Mouse (Mus musculus): ENCODE results near the gene Gm16253. TPM values are rescaled to one million over a fixed set of nuclear protein-coding genes. Genes with fewer than 3 reads are reported as not detected.
A peak's percentile ranks its signal among the peaks of the same experiment; 100 is the strongest.

Gene Gm16253
- polyA plus RNA-seq, 1 experiment = not detected

GRCm38 (mm10) chr3:96555999-96556614 lies 20.7 kb upstream of the Gm16253 start:
- H3K4me1 ChIP-seq (replicated peaks; ENCODE audit: control insufficient read depth, insufficient read depth, low read length) = peaks cover 36% of the 10 kb centered on the region
- no peaks in the 10 kb centered on the region for H3K27me3 ChIP-seq (ENCODE audit: control insufficient read depth, insufficient read depth, low read length)
- H3K4me3 ChIP-seq (ENCODE audit: control insufficient read depth, insufficient read depth, low read length) = no peak overlapping the region
- peak overlapping the region; percentile 98 for H3K27ac ChIP-seq (ENCODE audit: control insufficient read depth, insufficient read depth, low read length)
- no peak for DNase-seq
- no peak for TF ChIP-seq POLR2A (IDR thresholded peaks at IDR 0.05; ENCODE audit: control insufficient read depth, extremely low read depth, insufficient read depth, low read length, poor library complexity)
- no peak for TF ChIP-seq CTCF (IDR thresholded peaks at IDR 0.05; ENCODE audit: borderline replicate concordance, control insufficient read depth, extremely low read depth, insufficient read depth, low read length, poor library complexity)
- 41% methylated on average over 15 of the region's 15 CpGs for WGBS
- H3K36me3 ChIP-seq (ENCODE audit: control insufficient read depth, insufficient read depth, low read length) = peaks cover 22% of the 10 kb centered on the region

GRCm38 (mm10) chr3:96556651-96557635 lies 19.8 kb upstream of the Gm16253 start:
- under 1% methylated on average over 22 of the region's 22 CpGs for WGBS
- Histone ChIP-seq H3K4me1 (replicated peaks; ENCODE audit: control insufficient read depth, insufficient read depth, low read length) (peaks cover 40% of the 10 kb centered on the region), H3K36me3 (ENCODE audit: control insufficient read depth, insufficient read depth, low read length) (peaks cover 26% of the 10 kb centered on the region), H3K27ac (ENCODE audit: control insufficient read depth, insufficient read depth, low read length) (peak overlapping the region; percentile 98), H3K27me3 (ENCODE audit: control insufficient read depth, insufficient read depth, low read length) (no peaks in the 10 kb centered on the region), H3K4me3 (ENCODE audit: control insufficient read depth, insufficient read depth, low read length) (peak overlapping the region; percentile 58)
- peak; percentile 58 for DNase-seq
- TF ChIP-seq POLR2A (IDR thresholded peaks at IDR 0.05; ENCODE audit: control insufficient read depth, extremely low read depth, insufficient read depth, low read length, poor library complexity) = no peak
- no peak for TF ChIP-seq CTCF (IDR thresholded peaks at IDR 0.05; ENCODE audit: borderline replicate concordance, control insufficient read depth, extremely low read depth, insufficient read depth, low read length, poor library complexity)

- Histone ChIP-seq H3K27ac (ENCODE audit: control insufficient read depth, insufficient read depth, low read length) (peak within 1 kb of the TSS; percentile 98), H3K36me3 (ENCODE audit: control insufficient read depth, insufficient read depth, low read length) (peaks cover 26% of the 10 kb centered on the region), H3K4me3 (ENCODE audit: control insufficient read depth, insufficient read depth, low read length) (peak within 1 kb of the TSS; percentile 94), H3K4me1 (replicated peaks; ENCODE audit: control insufficient read depth, insufficient read depth, low read length) (peaks cover 45% of the 10 kb centered on the region), H3K27me3 (ENCODE audit: control insufficient read depth, insufficient read depth, low read length) (no peaks in the 10 kb centered on the region)
- TF ChIP-seq CTCF (IDR thresholded peaks at IDR 0.05; ENCODE audit: borderline replicate concordance, control insufficient read depth, extremely low read depth, insufficient read depth, low read length, poor library complexity) (peak; percentile 52; the same call in 1 of the 2 replicates), POLR2A (IDR thresholded peaks at IDR 0.05; ENCODE audit: control insufficient read depth, extremely low read depth, insufficient read depth, low read length, poor library complexity) (peak; percentile 99)
- under 1% methylated on average over 26 of the region's 26 CpGs for WGBS
- peak; percentile 100 for DNase-seq
These were observed 19.1 kb upstream of the Gm16253 start, which contains the start of gene Txnip for GRCm38 (mm10) chr3:96557694-96558093. Gene Txnip (plus strand): TSS chr3:96557957.

GRCm38 (mm10) chr3:96558159-96558558 lies 18.6 kb upstream of the Gm16253 start:
- no peaks in the 10 kb centered on the region for H3K27me3 ChIP-seq (ENCODE audit: control insufficient read depth, insufficient read depth, low read length)
- 0% methylated on average over 17 of the region's 17 CpGs for WGBS
- H3K36me3 ChIP-seq (ENCODE audit: control insufficient read depth, insufficient read depth, low read length) = peaks cover 26% of the 10 kb centered on the region
- H3K27ac ChIP-seq (ENCODE audit: control insufficient read depth, insufficient read depth, low read length) = peak overlapping the region; percentile 92
- DNase-seq = peak; percentile 47
- no peak for TF ChIP-seq CTCF (IDR thresholded peaks at IDR 0.05; ENCODE audit: borderline replicate concordance, control insufficient read depth, extremely low read depth, insufficient read depth, low read length, poor library complexity)
- peaks cover 46% of the 10 kb centered on the region for H3K4me1 ChIP-seq (replicated peaks; ENCODE audit: control insufficient read depth, insufficient read depth, low read length)
- peak overlapping the region; percentile 94 for H3K4me3 ChIP-seq (ENCODE audit: control insufficient read depth, insufficient read depth, low read length)

GRCm38 (mm10) chr3:96558668-96559196 lies 18.1 kb upstream of the Gm16253 start:
- Histone ChIP-seq H3K27ac (ENCODE audit: control insufficient read depth, insufficient read depth, low read length) (peak overlapping the region; percentile 0; the same call in 1 of the 2 replicates), H3K4me1 (replicated peaks; ENCODE audit: control insufficient read depth, insufficient read depth, low read length) (peaks cover 47% of the 10 kb centered on the region), H3K27me3 (ENCODE audit: control insufficient read depth, insufficient read depth, low read length) (no peaks in the 10 kb centered on the region), H3K36me3 (ENCODE audit: control insufficient read depth, insufficient read depth, low read length) (peaks cover 26% of the 10 kb centered on the region), H3K4me3 (ENCODE audit: control insufficient read depth, insufficient read depth, low read length) (peak overlapping the region; percentile 94)
- TF ChIP-seq CTCF (IDR thresholded peaks at IDR 0.05; ENCODE audit: borderline replicate concordance, control insufficient read depth, extremely low read depth, insufficient read depth, low read length, poor library complexity) (no peak), POLR2A (IDR thresholded peaks at IDR 0.05; ENCODE audit: control insufficient read depth, extremely low read depth, insufficient read depth, low read length, poor library complexity) (no peak)
- WGBS = 4% methylated on average over 10 of the region's 10 CpGs
- no peak for DNase-seq

- peaks cover 26% of the 10 kb centered on the region for H3K36me3 ChIP-seq (ENCODE audit: control insufficient read depth, insufficient read depth, low read length)
- peak overlapping the region; percentile 88 for H3K4me3 ChIP-seq (ENCODE audit: control insufficient read depth, insufficient read depth, low read length)
- TF ChIP-seq POLR2A (IDR thresholded peaks at IDR 0.05; ENCODE audit: control insufficient read depth, extremely low read depth, insufficient read depth, low read length, poor library complexity) (no peak), CTCF (IDR thresholded peaks at IDR 0.05; ENCODE audit: borderline replicate concordance, control insufficient read depth, extremely low read depth, insufficient read depth, low read length, poor library complexity) (no peak)
- DNase-seq = no peak
- peaks cover 50% of the 10 kb centered on the region for H3K4me1 ChIP-seq (replicated peaks; ENCODE audit: control insufficient read depth, insufficient read depth, low read length)
- H3K27ac ChIP-seq (ENCODE audit: control insufficient read depth, insufficient read depth, low read length) = peak overlapping the region; percentile 6; the same call in 1 of the 2 replicates
- 6% methylated on average over 12 of the region's 12 CpGs for WGBS
- no peaks in the 10 kb centered on the region for H3K27me3 ChIP-seq (ENCODE audit: control insufficient read depth, insufficient read depth, low read length)
These were observed 17.3 kb upstream of the Gm16253 start for GRCm38 (mm10) chr3:96559398-96559910.
